Mouse (Mus musculus) kidney, postnatal 0 days (tissue): ENCODE measurements at regions not wholly inside any gene's neighbourhood (a gene's known extent, or its start where the extent isn't known, plus 50 kb on each side); places are given as distances from the start of the nearest gene placed in this dataset.

Source experiments
- ATAC-seq: fragments of 200-750 bp; cut with Nextera tagmentation; replicated peaks from 2 replicates; pipeline ENCODE4 v1.8.0; 2017; ENCODE audit warnings: low read depth, moderate number of reproducible peaks, moderate TSS enrichment, moderate library complexity; ENCODE audit not compliant: low FRiP score
- DNase-seq: peaks from one replicate; pipeline ENCODE4 v3.0.0-alpha.2; 2016; ENCODE audit warnings: low spot score
- H3K27ac ChIP-seq: fragments of 300-500 bp; sonication (generic); 2 replicates; pipeline ENCODE4 v1.5.1; 2014; ENCODE audit warnings: mild to moderate bottlenecking
- H3K27me3 ChIP-seq: fragments of 300-500 bp; sonication (generic); 2 replicates; pipeline ENCODE4 v1.6.1; 2014; ENCODE audit warnings: low read length, mixed read lengths; ENCODE audit not compliant: insufficient read depth
- H3K36me3 ChIP-seq: fragments of 300-500 bp; sonication (generic); 2 replicates; pipeline ENCODE4 v1.6.1; 2014; ENCODE audit warnings: low read length, mixed read lengths; ENCODE audit not compliant: insufficient read depth
- H3K4me1 ChIP-seq: fragments of 300-500 bp; sonication (generic); replicated peaks from 2 replicates; pipeline ENCODE4 v1.6.1; 2014; ENCODE audit warnings: antibody characterized with exemption, low read length, mixed read lengths; ENCODE audit not compliant: insufficient read depth
- H3K4me2 ChIP-seq: fragments of 300-500 bp; sonication (generic); 2 replicates; pipeline ENCODE4 v1.6.1; 2014; ENCODE audit warnings: mild to moderate bottlenecking, low read length, moderate library complexity, mixed read lengths
- H3K4me3 ChIP-seq: fragments of 300-500 bp; sonication (generic); replicated peaks from 2 replicates; pipeline ENCODE4 v1.5.1; 2014; ENCODE audit warnings: low read depth, low read length
- H3K9ac ChIP-seq: fragments of 300-500 bp; sonication (generic); 2 replicates; pipeline ENCODE4 v1.6.1; 2014; ENCODE audit warnings: low read depth, low read length
- H3K9me3 ChIP-seq: fragments of 300-500 bp; sonication (generic); replicated peaks from 2 replicates; pipeline ENCODE4 v1.6.1; 2016; ENCODE audit warnings: low read length, inconsistent platforms, mixed read lengths
- CTCF ChIP-seq: IDR thresholded peaks from 2 replicates; pipeline ENCODE4 v1.5.1; 2016; ENCODE audit warnings: antibody characterized with exemption, low read depth, mild to moderate bottlenecking, moderate library complexity
- WGBS: fragments of 180-500 bp; shearing (Covaris S2); extraction: QIAGEN DNeasy Blood & Tissue Kit; methylation state at CpG from one replicate; pipeline ENCODE4 v1.1.7; 2014; 5-methylcytosine and 5-hydroxymethylcytosine counted together

DNA sequence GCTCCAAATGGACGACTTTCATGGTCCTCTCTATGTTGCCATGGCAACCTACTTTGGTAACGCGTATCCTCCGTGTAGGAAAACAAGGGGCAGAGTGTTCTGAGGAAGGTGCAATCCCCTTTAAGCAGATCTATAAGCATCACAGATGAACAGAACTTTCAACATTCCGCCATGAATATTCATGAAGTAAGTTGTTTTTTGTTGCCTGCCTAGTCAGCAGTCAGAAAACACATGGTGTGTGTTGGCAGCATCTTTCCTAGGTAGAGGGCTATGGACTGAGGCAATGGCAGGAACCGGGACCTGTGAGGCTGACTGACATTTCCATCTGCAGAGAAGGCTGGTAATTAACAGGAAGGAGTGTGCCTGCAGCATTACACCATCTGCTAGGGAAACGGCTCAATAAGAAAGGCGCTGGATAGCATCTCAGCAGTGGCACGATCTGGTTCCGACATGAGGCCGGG lies 544.0 kb downstream of the Rnf144a start:
- WGBS: 61% methylated on average over 11 of the region's 11 CpGs
- H3K4me3 ChIP-seq: no peak overlapping the region
- H3K9me3 ChIP-seq: no peaks in the 10 kb centered on the region
- ATAC-seq: no peak
- H3K4me1 ChIP-seq: no peaks in the 10 kb centered on the region
- no peaks in the 10 kb centered on the region for H3K36me3 ChIP-seq
- no peak overlapping the region for H3K27ac ChIP-seq
- TF ChIP-seq CTCF: no peak
- H3K9ac ChIP-seq: no peak overlapping the region
- no peaks in the 10 kb centered on the region for H3K27me3 ChIP-seq
- DNase-seq: no peak
- no peak overlapping the region for H3K4me2 ChIP-seq

DNA sequence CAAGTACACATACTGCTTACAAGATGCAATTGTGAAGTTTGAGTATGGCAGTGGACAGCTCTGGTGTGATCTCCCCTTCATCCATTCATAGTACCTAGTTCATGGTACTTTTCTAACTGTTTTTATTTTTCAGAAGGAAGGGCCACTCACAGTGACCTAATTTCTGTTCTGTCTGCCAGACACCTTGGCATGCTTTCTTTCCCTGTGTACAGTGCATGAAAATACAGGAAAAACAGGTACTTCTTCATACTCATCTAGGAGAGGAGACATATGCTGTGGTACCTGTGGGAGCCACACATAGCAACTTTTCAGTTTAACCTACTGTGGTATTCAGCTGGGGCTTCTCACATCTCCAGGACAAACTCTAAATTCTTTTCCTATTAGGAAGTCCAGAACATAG lies 545.2 kb downstream of the Rnf144a start:
- TF ChIP-seq CTCF: no peak
- Histone ChIP-seq H3K27me3 (no peaks in the 10 kb centered on the region), H3K36me3 (no peaks in the 10 kb centered on the region), H3K4me1 (no peaks in the 10 kb centered on the region), H3K9me3 (no peaks in the 10 kb centered on the region), H3K4me2 (no peak overlapping the region), H3K27ac (no peak overlapping the region), H3K9ac (no peak overlapping the region), H3K4me3 (no peak overlapping the region)
- no peak for ATAC-seq
- no peak for DNase-seq

DNA sequence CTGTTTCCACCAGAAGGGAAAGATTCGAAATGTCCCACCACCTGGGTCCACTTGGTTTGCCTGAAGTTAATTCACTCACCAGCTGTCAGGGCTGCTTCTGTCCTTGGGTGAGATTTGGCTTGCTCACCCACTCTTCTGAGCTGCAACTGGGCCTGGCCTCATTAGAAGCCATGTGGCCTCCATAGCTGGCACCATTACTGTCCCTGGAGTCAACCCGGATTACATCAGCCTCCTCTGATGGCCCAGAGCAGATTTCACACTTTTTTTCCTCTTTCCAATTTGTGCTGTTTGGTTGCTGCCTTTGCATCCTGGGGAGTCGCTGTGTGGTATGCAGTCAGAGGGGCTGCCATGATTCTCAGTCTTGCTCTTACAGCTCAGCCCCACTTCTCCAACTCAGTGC lies 550.0 kb downstream of the Rnf144a start:
- DNase-seq (no peak), ATAC-seq (no peak)
- Histone ChIP-seq H3K27me3 (no peaks in the 10 kb centered on the region), H3K4me2 (no peak overlapping the region), H3K27ac (no peak overlapping the region), H3K4me3 (no peak overlapping the region), H3K9me3 (no peaks in the 10 kb centered on the region), H3K36me3 (no peaks in the 10 kb centered on the region), H3K4me1 (no peaks in the 10 kb centered on the region), H3K9ac (no peak overlapping the region)
- no peak for TF ChIP-seq CTCF
- WGBS: 82% methylated on average over 3 of the region's 3 CpGs

DNA sequence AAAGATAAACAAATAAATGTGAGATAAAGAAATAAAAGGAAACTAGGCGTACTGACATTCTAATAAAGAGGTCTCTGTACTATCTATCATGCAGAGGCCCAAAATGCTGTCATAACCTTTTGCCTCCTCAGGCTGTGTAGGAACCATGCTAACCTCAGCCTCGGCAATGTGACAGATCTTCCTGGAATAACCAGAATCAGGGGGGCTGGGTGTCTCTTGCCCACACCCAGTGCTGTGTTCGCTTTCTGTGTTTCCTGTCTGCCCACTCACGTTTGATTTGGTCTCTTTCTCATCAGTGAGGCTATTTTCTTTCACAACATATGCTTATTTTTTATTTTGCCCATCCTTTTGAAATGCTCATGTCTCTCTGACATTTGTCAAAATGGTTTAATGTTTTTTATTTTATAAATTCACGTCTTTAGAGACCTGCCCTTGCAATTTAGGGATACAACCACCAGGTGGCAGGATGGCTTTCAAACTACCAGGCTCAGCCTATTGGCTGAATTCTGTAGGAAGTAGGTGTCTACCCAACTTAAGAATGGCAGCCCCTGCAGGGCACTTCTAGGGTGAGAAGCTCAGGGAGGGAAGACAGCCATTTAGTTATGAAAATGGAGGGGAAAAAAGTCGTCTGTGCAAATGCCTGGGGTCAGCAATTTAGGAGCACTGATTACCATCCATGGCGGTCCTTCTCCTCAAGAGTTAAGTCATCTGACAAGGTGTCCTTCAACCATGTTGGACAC lies 550.8 kb downstream of the Rnf144a start:
- H3K9ac ChIP-seq: no peak overlapping the region
- WGBS: 77% methylated on average over 7 of the region's 7 CpGs

DNA sequence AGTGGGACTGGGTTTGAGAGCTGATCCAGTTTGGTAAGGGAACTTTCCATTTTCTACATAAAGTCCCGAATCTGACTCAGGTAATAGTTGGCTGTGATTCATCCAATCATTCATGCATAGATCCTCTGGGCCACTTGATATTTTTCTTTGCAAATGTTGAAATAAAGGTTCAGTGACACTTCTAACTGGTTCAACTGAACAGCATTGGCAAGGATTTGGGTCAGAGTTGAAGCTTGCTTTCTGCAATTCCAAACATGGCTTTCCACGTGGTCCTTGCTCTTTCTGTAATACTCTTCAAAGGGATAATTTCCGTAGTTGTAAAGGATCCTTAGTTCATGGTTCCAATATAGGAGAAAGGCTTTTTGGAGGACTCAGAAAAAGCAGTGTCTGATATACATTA lies 554.0 kb downstream of the Rnf144a start:
- TF ChIP-seq CTCF: no peak
- H3K9ac ChIP-seq: no peak overlapping the region
- no peaks in the 10 kb centered on the region for H3K4me1 ChIP-seq
- H3K9me3 ChIP-seq: no peaks in the 10 kb centered on the region
- H3K36me3 ChIP-seq: no peaks in the 10 kb centered on the region
- 77% methylated on average over 3 of the region's 3 CpGs for whole genome bisulfite sequencing
- DNase-seq (no peak), ATAC-seq (no peak)
- H3K27me3 ChIP-seq: no peaks in the 10 kb centered on the region
- no peak overlapping the region for H3K4me2 ChIP-seq
- H3K27ac ChIP-seq: no peak overlapping the region
- no peak overlapping the region for H3K4me3 ChIP-seq

More for the DNA sequence above, 550.8 kb downstream of the Rnf144a start:
- ATAC-seq (no peak), DNase-seq (no peak)
- Histone ChIP-seq H3K9me3 (no peaks in the 10 kb centered on the region), H3K4me1 (no peaks in the 10 kb centered on the region), H3K27me3 (no peaks in the 10 kb centered on the region), H3K36me3 (no peaks in the 10 kb centered on the region), H3K27ac (no peak overlapping the region), H3K4me2 (no peak overlapping the region), H3K4me3 (no peak overlapping the region)
- TF ChIP-seq CTCF: peak; percentile 54

DNA sequence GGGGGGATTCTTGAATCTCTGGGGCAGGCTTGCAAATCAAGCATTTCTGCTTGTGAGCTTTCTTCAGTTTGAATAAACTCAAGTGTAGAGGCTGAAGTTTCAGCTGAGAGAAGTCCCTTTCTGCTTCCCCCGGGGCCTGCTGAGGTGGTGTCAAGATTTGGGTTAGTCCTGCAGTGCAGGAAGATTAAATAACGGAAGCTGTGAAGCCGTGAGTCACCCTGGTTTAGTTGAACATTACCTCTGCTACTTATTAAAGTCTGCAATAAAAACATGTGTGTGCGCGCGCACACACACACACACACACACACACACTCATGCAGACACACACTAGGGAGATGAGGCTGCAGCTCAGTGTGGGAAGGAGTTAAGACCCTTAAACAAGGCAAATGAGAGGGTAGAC lies 556.7 kb downstream of the Rnf144a start:
- WGBS: 53% methylated on average over 6 of the region's 6 CpGs
- Histone ChIP-seq H3K9ac (no peak overlapping the region), H3K27me3 (no peaks in the 10 kb centered on the region), H3K4me2 (no peak overlapping the region), H3K27ac (no peak overlapping the region), H3K4me1 (no peaks in the 10 kb centered on the region), H3K9me3 (no peaks in the 10 kb centered on the region), H3K4me3 (no peak overlapping the region), H3K36me3 (no peaks in the 10 kb centered on the region)
- DNase-seq (peak; percentile 16), ATAC-seq (no peak)
- TF ChIP-seq CTCF: no peak

DNA sequence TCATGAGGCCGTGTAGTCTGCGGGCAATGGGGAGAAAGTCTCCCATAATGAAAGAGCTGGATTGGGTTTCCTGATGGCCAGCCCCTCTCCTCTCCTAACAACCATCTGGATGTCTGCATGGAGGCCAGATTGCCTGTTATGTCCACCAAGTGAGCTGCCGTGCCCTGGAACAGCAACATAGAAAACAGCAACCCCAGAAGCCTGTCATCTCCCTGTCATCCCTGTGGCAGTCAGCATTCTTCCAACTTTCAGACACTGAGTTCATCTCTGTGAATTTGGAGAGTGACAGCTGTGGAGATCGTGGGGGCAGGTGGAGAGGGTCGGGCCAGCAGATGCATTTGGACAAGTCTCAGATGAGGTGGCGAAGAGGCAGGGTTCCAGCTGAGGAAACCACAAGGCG lies 585.0 kb downstream of the Rnf144a start:
- no peaks in the 10 kb centered on the region for H3K36me3 ChIP-seq
- H3K27ac ChIP-seq: no peak overlapping the region
- H3K9ac ChIP-seq: no peak overlapping the region
- DNase-seq (no peak), ATAC-seq (no peak)
- WGBS: 79% methylated on average over 7 of the region's 7 CpGs
- H3K4me2 ChIP-seq: no peak overlapping the region
- H3K27me3 ChIP-seq: no peaks in the 10 kb centered on the region
- no peaks in the 10 kb centered on the region for H3K4me1 ChIP-seq
- no peaks in the 10 kb centered on the region for H3K9me3 ChIP-seq
- no peak overlapping the region for H3K4me3 ChIP-seq
- TF ChIP-seq CTCF: no peak
